In genomic region chr11:64671898-64672297, GRCm38 (mm10) we compare ENCODE assay signal across 10 mouse cellular contexts.
DNase-seq lines count a peak whose midpoint lies in the region; ATAC-seq and TF ChIP-seq lines count a peak whose summit lies in the region.
"Had no signal": no experiment of that assay in that cellular context is flagged by ENCODE, and none has a peak within 500 bp of the region (broad histone marks: within the 10 kb centered on the region; RNA-seq: fewer than 3 reads in every experiment).

No protein-coding gene starts in this region.

- TF ChIP-seq CTCF in forebrain, postnatal 0 days (IDR thresholded peaks at IDR 0.05; ENCODE audit: low read depth) = no peak

- DNase-seq in forebrain, postnatal 0 days = no peak
- peak; percentile 8 for DNase-seq in midbrain, embryonic 10.5 days (ENCODE audit: low spot score)
- DNase-seq in midbrain, embryonic 11.5 days (ENCODE audit: low spot score, missing footprints) = no peak
- DNase-seq in testis, postnatal 10 days (ENCODE audit: low spot score) = no peak
- DNase-seq in layer of hippocampus, adult 18-20 months (ENCODE audit: low spot score in 2 of 2) = no peak
- no peak for DNase-seq in thymus, postnatal 0 days (ENCODE audit: low spot score)
- DNase-seq: gastrocnemius, postnatal 36 days had no signal

- WGBS in forebrain, embryonic 13.5 days = 39% methylated on average over 3 of the region's 3 CpGs
- 21% methylated on average over 3 of the region's 3 CpGs for WGBS in forebrain, postnatal 0 days
- WGBS in midbrain, embryonic 10.5 days = 78% methylated on average over 3 of the region's 3 CpGs
- WGBS in midbrain, embryonic 11.5 days = 71% methylated on average over 3 of the region's 3 CpGs
- 4% methylated on average over 3 of the region's 3 CpGs for WGBS in limb, embryonic 12.5 days

- no peak overlapping the region for H3K9ac ChIP-seq in forebrain, embryonic 13.5 days
- H3K9ac ChIP-seq in forebrain, postnatal 0 days = no peak overlapping the region
- no peak overlapping the region for H3K9ac ChIP-seq in midbrain, embryonic 11.5 days (ENCODE audit: low read length)
- H3K9ac ChIP-seq in limb, embryonic 12.5 days (replicated peaks) = no peak overlapping the region
- H3K9ac ChIP-seq: liver, embryonic 12.5 days had no signal

- no peaks in the 10 kb centered on the region for H3K36me3 ChIP-seq in forebrain, embryonic 13.5 days (ENCODE audit: poor library complexity, severe bottlenecking)
- no peaks in the 10 kb centered on the region for H3K36me3 ChIP-seq in forebrain, postnatal 0 days (ENCODE audit: insufficient read depth)
- H3K36me3 ChIP-seq in midbrain, embryonic 10.5 days = no peaks in the 10 kb centered on the region
- H3K36me3 ChIP-seq in midbrain, embryonic 11.5 days (ENCODE audit: control insufficient read depth, insufficient read depth, low read length) = no peaks in the 10 kb centered on the region
- H3K36me3 ChIP-seq in limb, embryonic 12.5 days = no peaks in the 10 kb centered on the region
- H3K36me3 ChIP-seq: liver, embryonic 12.5 days had no signal

- H3K4me2 ChIP-seq in forebrain, embryonic 13.5 days = no peak overlapping the region
- no peak overlapping the region for H3K4me2 ChIP-seq in forebrain, postnatal 0 days (ENCODE audit: low read depth)
- no peak overlapping the region for H3K4me2 ChIP-seq in midbrain, embryonic 11.5 days
- H3K4me2 ChIP-seq in limb, embryonic 12.5 days = no peak overlapping the region
- H3K4me2 ChIP-seq: liver, embryonic 12.5 days had no signal

- H3K27me3 ChIP-seq in forebrain, embryonic 13.5 days = no peaks in the 10 kb centered on the region
- H3K27me3 ChIP-seq in forebrain, postnatal 0 days (ENCODE audit: insufficient read depth, low read length) = no peaks in the 10 kb centered on the region
- H3K27me3 ChIP-seq in midbrain, embryonic 10.5 days (ENCODE audit: low read depth, poor library complexity, severe bottlenecking) = no peaks in the 10 kb centered on the region
- no peaks in the 10 kb centered on the region for H3K27me3 ChIP-seq in midbrain, embryonic 11.5 days (ENCODE audit: control insufficient read depth, insufficient read depth, low read length)
- H3K27me3 ChIP-seq in limb, embryonic 12.5 days = 0 out of 2 replicates have a peak, but pooled peaks cover 2% of the 10 kb centered on the region
- H3K27me3 ChIP-seq: liver, embryonic 12.5 days had no signal

- H3K27ac ChIP-seq in forebrain, embryonic 13.5 days = no peak overlapping the region
- no peak overlapping the region for H3K27ac ChIP-seq in forebrain, postnatal 0 days (ENCODE audit: low read depth, low read length)
- no peak overlapping the region for H3K27ac ChIP-seq in midbrain, embryonic 10.5 days (replicated peaks)
- H3K27ac ChIP-seq in midbrain, embryonic 11.5 days (ENCODE audit: low read depth, low read length) = no peak overlapping the region
- no peak overlapping the region for H3K27ac ChIP-seq in limb, embryonic 12.5 days
- H3K27ac ChIP-seq: liver, embryonic 12.5 days had no signal

- peaks cover 22% of the 10 kb centered on the region for H3K4me1 ChIP-seq in forebrain, embryonic 13.5 days
- no peaks in the 10 kb centered on the region for H3K4me1 ChIP-seq in forebrain, postnatal 0 days (ENCODE audit: insufficient read depth)
- no peaks in the 10 kb centered on the region for H3K4me1 ChIP-seq in midbrain, embryonic 10.5 days
- H3K4me1 ChIP-seq in midbrain, embryonic 11.5 days (ENCODE audit: control insufficient read depth, insufficient read depth, low read length) = no peaks in the 10 kb centered on the region
- H3K4me1 ChIP-seq in limb, embryonic 12.5 days (replicated peaks) = peaks cover 24% of the 10 kb centered on the region
- H3K4me1 ChIP-seq: liver, embryonic 12.5 days had no signal

- no peak overlapping the region for H3K4me3 ChIP-seq in forebrain, embryonic 13.5 days
- no peak overlapping the region for H3K4me3 ChIP-seq in forebrain, postnatal 0 days (ENCODE audit: low read depth, low read length)
- H3K4me3 ChIP-seq in midbrain, embryonic 10.5 days = no peak overlapping the region
- no peak overlapping the region for H3K4me3 ChIP-seq in midbrain, embryonic 11.5 days (ENCODE audit: low read depth, low read length)
- H3K4me3 ChIP-seq in limb, embryonic 12.5 days (replicated peaks) = no peak overlapping the region
- H3K4me3 ChIP-seq: liver, embryonic 12.5 days had no signal

- H3K9me3 ChIP-seq in forebrain, embryonic 13.5 days (replicated peaks) = peaks cover 4% of the 10 kb centered on the region
- H3K9me3 ChIP-seq in forebrain, postnatal 0 days (ENCODE audit: low read length) = 0 out of 2 replicates have a peak, but pooled peaks cover 3% of the 10 kb centered on the region
- H3K9me3 ChIP-seq in midbrain, embryonic 10.5 days (replicated peaks) = peaks cover 7% of the 10 kb centered on the region
- no peaks in the 10 kb centered on the region; the same call in 1 of the 2 replicates for H3K9me3 ChIP-seq in midbrain, embryonic 11.5 days (ENCODE audit: control insufficient read depth, low read length)
- H3K9me3 ChIP-seq in limb, embryonic 12.5 days = peaks cover 3% of the 10 kb centered on the region

- peak; percentile 83 for ATAC-seq in forebrain, embryonic 13.5 days
- ATAC-seq in forebrain, postnatal 0 days = no peak
- no peak for ATAC-seq in midbrain, embryonic 11.5 days (ENCODE audit: low FRiP score)
- 0 out of 2 replicates have a peak, but pooled peaks have one; percentile 47 for ATAC-seq in limb, embryonic 12.5 days (ENCODE audit: insufficient number of reproducible peaks, insufficient read depth, low FRiP score, low TSS enrichment, low read depth)
- ATAC-seq: liver, embryonic 12.5 days had no signal

Comparison
In these comparisons a context has a peak if more than half of its experiments do, and no peak if none do; other contexts are left out.
1. ATAC-seq: peak in forebrain, embryonic 13.5 days (single experiment) and limb, embryonic 12.5 days (single experiment); none in forebrain, postnatal 0 days (single experiment) and midbrain, embryonic 11.5 days (single experiment).